Mouse (Mus musculus) cerebellum, adult 2 months (tissue): ENCODE results near the gene Cdc42ep4.

ENCODE experiments used
- CTCF ChIP-seq: fragments of 200-500 bp; IDR thresholded peaks from 2 replicates; pipeline ENCODE4 v1.5.1; 2011; ENCODE audit warnings: low read depth, mild to moderate bottlenecking, control low read depth, low read length, moderate library complexity, borderline replicate concordance; ENCODE audit not compliant: insufficient read depth
- POLR2A ChIP-seq: fragments of 200-500 bp; IDR thresholded peaks from 2 replicates; pipeline ENCODE4 v1.6.1; 2011; ENCODE audit warnings: low read length, control low read depth, borderline replicate concordance; ENCODE audit not compliant: insufficient read depth

- no peak for TF ChIP-seq CTCF
- no peak for TF ChIP-seq POLR2A
Observed at GRCm38 (mm10) chr11:113710257-113710777, 41.4 kb downstream of the Cdc42ep4 start.
